Mouse (Mus musculus): Measurements from ENCODE around the gene Wfikkn1. TPM values are rescaled to one million over a fixed set of nuclear protein-coding genes. Genes with fewer than 3 reads are reported as not detected.

Wfikkn1 gene
- total and polyA plus RNA-seq, 2 experiments from 2014 or later, result 0.11 TPM; not detected in 1

GRCm38 (mm10) chr17:25918037-25918750 lies 37.5 kb upstream of the Wfikkn1 start:
- no peaks in the 10 kb centered on the region for H3K27me3 ChIP-seq (ENCODE audit: control insufficient read depth, insufficient read depth, low read length)
- peak overlapping the region; percentile 75 for H3K4me2 ChIP-seq (ENCODE audit: low read depth, low read length)
- peak overlapping the region; percentile 93 for H3K9ac ChIP-seq (replicated peaks; ENCODE audit: low read depth, low read length)
- ATAC-seq (ENCODE audit: insufficient read depth, low read depth) (no peak), DNase-seq (ENCODE audit: low spot score) (no peak)
- H3K4me3 ChIP-seq (ENCODE audit: low read depth, low read length), result peak overlapping the region; percentile 98
- H3K27ac ChIP-seq (ENCODE audit: low read depth), result no peak overlapping the region
- H3K36me3 ChIP-seq (replicated peaks; ENCODE audit: control insufficient read depth, insufficient read depth, low read length), result no peaks in the 10 kb centered on the region
- TF ChIP-seq EP300 (IDR thresholded peaks at IDR 0.05; ENCODE audit: low read depth) (no peak), CTCF (IDR thresholded peaks at IDR 0.05; ENCODE audit: low read depth) (no peak)
- H3K4me1 ChIP-seq (ENCODE audit: control insufficient read depth, insufficient read depth), result peaks cover 21% of the 10 kb centered on the region
- WGBS, result 71% methylated on average over 9 of the region's 9 CpGs
- no peaks in the 10 kb centered on the region for H3K9me3 ChIP-seq (replicated peaks; ENCODE audit: control insufficient read depth, low read length)

GRCm38 (mm10) chr17:25916931-25917647 lies 36.4 kb upstream of the Wfikkn1 start:
- WGBS, result 74% methylated on average over 8 of the region's 8 CpGs
- H3K27ac ChIP-seq (ENCODE audit: low read depth), result no peak overlapping the region
- no peak overlapping the region for H3K9ac ChIP-seq (replicated peaks; ENCODE audit: low read depth, low read length)
- peaks cover 22% of the 10 kb centered on the region for H3K4me1 ChIP-seq (ENCODE audit: control insufficient read depth, insufficient read depth)
- no peaks in the 10 kb centered on the region for H3K27me3 ChIP-seq (ENCODE audit: control insufficient read depth, insufficient read depth, low read length)
- no peaks in the 10 kb centered on the region for H3K9me3 ChIP-seq (replicated peaks; ENCODE audit: control insufficient read depth, low read length)
- H3K4me3 ChIP-seq (ENCODE audit: low read depth, low read length), result no peak overlapping the region
- TF ChIP-seq CTCF (IDR thresholded peaks at IDR 0.05; ENCODE audit: low read depth) (no peak), EP300 (IDR thresholded peaks at IDR 0.05; ENCODE audit: low read depth) (no peak)
- DNase-seq (ENCODE audit: low spot score), result no peak
- no peak for ATAC-seq (ENCODE audit: insufficient read depth, low read depth)
- H3K36me3 ChIP-seq (replicated peaks; ENCODE audit: control insufficient read depth, insufficient read depth, low read length), result no peaks in the 10 kb centered on the region
- no peak overlapping the region for H3K4me2 ChIP-seq (ENCODE audit: low read depth, low read length)

GRCm38 (mm10) chr17:25914295-25914694 lies 33.6 kb upstream of the Wfikkn1 start:
- Histone ChIP-seq H3K9ac (replicated peaks; ENCODE audit: low read depth, low read length) (no peak overlapping the region), H3K27ac (ENCODE audit: low read depth) (peak overlapping the region; percentile 71)
- 61% methylated on average over 4 of the region's 4 CpGs for WGBS

GRCm38 (mm10) chr17:25913877-25914275 lies 33.2 kb upstream of the Wfikkn1 start:
- ATAC-seq (ENCODE audit: insufficient read depth, low read depth) (no peak), DNase-seq (ENCODE audit: low spot score) (no peak)
- H3K4me3 ChIP-seq (ENCODE audit: low read depth, low read length), result peak overlapping the region; percentile 7; the same call in 1 of the 2 replicates
- 21% methylated on average over 1 of the region's 1 CpGs for WGBS
- no peak for TF ChIP-seq EP300 (IDR thresholded peaks at IDR 0.05; ENCODE audit: low read depth)
- no peak for TF ChIP-seq CTCF (IDR thresholded peaks at IDR 0.05; ENCODE audit: low read depth)
- no peaks in the 10 kb centered on the region for H3K9me3 ChIP-seq (replicated peaks; ENCODE audit: control insufficient read depth, low read length)
- peak overlapping the region; percentile 41 for H3K4me2 ChIP-seq (ENCODE audit: low read depth, low read length)
- H3K27me3 ChIP-seq (ENCODE audit: control insufficient read depth, insufficient read depth, low read length), result no peaks in the 10 kb centered on the region
- peaks cover 21% of the 10 kb centered on the region for H3K4me1 ChIP-seq (ENCODE audit: control insufficient read depth, insufficient read depth)
- H3K9ac ChIP-seq (replicated peaks; ENCODE audit: low read depth, low read length), result no peak overlapping the region; the same call in 1 of the 2 replicates
- peak overlapping the region; percentile 71 for H3K27ac ChIP-seq (ENCODE audit: low read depth)
- H3K36me3 ChIP-seq (replicated peaks; ENCODE audit: control insufficient read depth, insufficient read depth, low read length), result no peaks in the 10 kb centered on the region

More at GRCm38 (mm10) chr17:25914295-25914694, 33.6 kb upstream of the Wfikkn1 start:
- peaks cover 22% of the 10 kb centered on the region for H3K4me1 ChIP-seq (ENCODE audit: control insufficient read depth, insufficient read depth)
- no peak for DNase-seq (ENCODE audit: low spot score)
- no peak for ATAC-seq (ENCODE audit: insufficient read depth, low read depth)
- no peaks in the 10 kb centered on the region for H3K36me3 ChIP-seq (replicated peaks; ENCODE audit: control insufficient read depth, insufficient read depth, low read length)
- no peaks in the 10 kb centered on the region for H3K9me3 ChIP-seq (replicated peaks; ENCODE audit: control insufficient read depth, low read length)
- no peaks in the 10 kb centered on the region for H3K27me3 ChIP-seq (ENCODE audit: control insufficient read depth, insufficient read depth, low read length)
- no peak overlapping the region for H3K4me3 ChIP-seq (ENCODE audit: low read depth, low read length)
- no peak for TF ChIP-seq CTCF (IDR thresholded peaks at IDR 0.05; ENCODE audit: low read depth)
- TF ChIP-seq EP300 (IDR thresholded peaks at IDR 0.05; ENCODE audit: low read depth), result no peak
- H3K4me2 ChIP-seq (ENCODE audit: low read depth, low read length), result no peak overlapping the region

GRCm38 (mm10) chr17:25913186-25913876 lies 32.7 kb upstream of the Wfikkn1 start:
- no peaks in the 10 kb centered on the region for H3K9me3 ChIP-seq (replicated peaks; ENCODE audit: control insufficient read depth, low read length)
- WGBS, result 56% methylated on average over 14 of the region's 14 CpGs
- H3K9ac ChIP-seq (replicated peaks; ENCODE audit: low read depth, low read length), result no peak overlapping the region; the same call in 1 of the 2 replicates
- H3K4me3 ChIP-seq (ENCODE audit: low read depth, low read length), result peak overlapping the region; percentile 7; the same call in 1 of the 2 replicates
- no peaks in the 10 kb centered on the region for H3K36me3 ChIP-seq (replicated peaks; ENCODE audit: control insufficient read depth, insufficient read depth, low read length)
- peak overlapping the region; percentile 41 for H3K4me2 ChIP-seq (ENCODE audit: low read depth, low read length)
- H3K4me1 ChIP-seq (ENCODE audit: control insufficient read depth, insufficient read depth), result peaks cover 16% of the 10 kb centered on the region
- no peaks in the 10 kb centered on the region for H3K27me3 ChIP-seq (ENCODE audit: control insufficient read depth, insufficient read depth, low read length)
- DNase-seq (ENCODE audit: low spot score), result no peak
- ATAC-seq (ENCODE audit: insufficient read depth, low read depth), result no peak
- TF ChIP-seq EP300 (IDR thresholded peaks at IDR 0.05; ENCODE audit: low read depth) (no peak), CTCF (IDR thresholded peaks at IDR 0.05; ENCODE audit: low read depth) (no peak)
- peak overlapping the region; percentile 71 for H3K27ac ChIP-seq (ENCODE audit: low read depth)
